Mouse (Mus musculus) heart, embryonic 11.5 days (tissue): ENCODE results near the gene Zfp618. TPM values are rescaled to one million over a fixed set of nuclear protein-coding genes. Genes with fewer than 3 reads are reported as not detected.
A peak's percentile ranks its signal among the peaks of the same experiment; 100 is the strongest.

Source experiments
- ATAC-seq: fragments of 200-750 bp; cut with Nextera tagmentation; replicated peaks from 2 replicates; pipeline ENCODE4 v1.8.0; 2017; ENCODE audit warnings: moderate library complexity; ENCODE audit not compliant: insufficient number of reproducible peaks, low FRiP score, low TSS enrichment
- H3K27ac ChIP-seq: fragments of 300-500 bp; sonication (generic); 2 replicates; pipeline ENCODE4 v1.5.1; 2014; ENCODE audit warnings: mild to moderate bottlenecking, low read depth, low read length
- H3K27me3 ChIP-seq: fragments of 300-500 bp; sonication (generic); 2 replicates; pipeline ENCODE4 v1.6.1; 2014; ENCODE audit warnings: mild to moderate bottlenecking, low read length, mixed read lengths; ENCODE audit not compliant: control insufficient read depth, insufficient read depth
- H3K36me3 ChIP-seq: fragments of 300-500 bp; sonication (generic); 2 replicates; pipeline ENCODE4 v1.6.1; 2014; ENCODE audit warnings: mild to moderate bottlenecking, low read length, moderate library complexity, mixed read lengths; ENCODE audit not compliant: control insufficient read depth, insufficient read depth
- H3K4me1 ChIP-seq: fragments of 300-500 bp; sonication (generic); 2 replicates; pipeline ENCODE4 v1.6.1; 2014; ENCODE audit warnings: low read length; ENCODE audit not compliant: control insufficient read depth, insufficient read depth
- H3K4me2 ChIP-seq: fragments of 300-500 bp; sonication (generic); 2 replicates; pipeline ENCODE4 v1.6.1; 2014; ENCODE audit warnings: mild to moderate bottlenecking, moderate library complexity
- H3K4me3 ChIP-seq: fragments of 300-500 bp; sonication (generic); 2 replicates; pipeline ENCODE4 v1.5.1; 2014; ENCODE audit warnings: low read depth, low read length
- H3K9ac ChIP-seq: fragments of 300-500 bp; sonication (generic); 2 replicates; pipeline ENCODE4 v1.6.1; 2014; ENCODE audit warnings: mild to moderate bottlenecking, low read depth, low read length, moderate library complexity
- H3K9me3 ChIP-seq: fragments of 300-500 bp; sonication (generic); replicated peaks from 2 replicates; pipeline ENCODE4 v1.6.1; 2016; ENCODE audit warnings: low read length; ENCODE audit not compliant: control insufficient read depth
- WGBS: fragments of 180-500 bp; shearing (Covaris S2); extraction: QIAGEN DNeasy Blood & Tissue Kit; methylation state at CpG from one replicate; pipeline ENCODE4 v1.1.7; 2014; ENCODE audit not compliant: insufficient replicate concordance; 5-methylcytosine and 5-hydroxymethylcytosine counted together
- polyA plus RNA-seq: library from polyadenylated mRNA; unstranded; fragments of >200 nt; fragmentation: Nextera tagmentation; extraction: Ambion mirVana; gene quantifications from 2 replicates; pipeline ENCODE4 v1.2.1, GENCODE M21; 2014

Zfp618 gene
- polyA plus RNA-seq, 1 experiment from 2014 or later: 11.6 TPM

GRCm38 (mm10) chr4:63154699-63155098, 189.3 kb downstream of the Zfp618 start, which contains the start of gene Ambp:
Gene Ambp (minus strand): TSS chr4:63154799.
- Histone ChIP-seq H3K4me2 (no peak within 1 kb of the TSS), H3K27ac (no peak within 1 kb of the TSS), H3K4me3 (no peak within 1 kb of the TSS), H3K9me3 (no peaks in the 10 kb centered on the region), H3K9ac (no peak within 1 kb of the TSS), H3K36me3 (no peaks in the 10 kb centered on the region), H3K4me1 (no peaks in the 10 kb centered on the region), H3K27me3 (no peaks in the 10 kb centered on the region)
- WGBS: 59% methylated on average over 5 of the region's 5 CpGs
- ATAC-seq: no peak

DNA sequence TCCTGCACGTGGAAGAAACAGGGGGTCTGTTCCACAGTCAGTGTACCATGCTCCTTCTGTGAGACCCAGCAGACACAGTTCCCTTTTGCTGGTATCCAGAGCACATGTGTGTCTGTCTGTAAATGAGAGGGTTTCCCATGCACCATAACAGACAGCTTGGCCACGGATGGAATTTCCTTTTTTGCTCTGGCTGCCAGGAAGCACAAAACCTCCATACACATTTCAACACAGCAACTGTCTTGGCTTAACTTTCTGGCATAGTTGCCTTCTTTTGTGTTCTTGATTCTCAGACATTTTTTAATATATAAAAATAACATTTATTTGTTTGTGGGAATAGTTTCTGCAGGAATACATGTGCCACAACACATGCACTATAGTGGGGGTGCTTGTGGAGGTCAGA, 190.2 kb downstream of the Zfp618 start:
- H3K4me1 ChIP-seq: no peaks in the 10 kb centered on the region
- 51% methylated on average over 2 of the region's 2 CpGs for WGBS
- no peak for ATAC-seq
- H3K9me3 ChIP-seq: no peaks in the 10 kb centered on the region
- H3K36me3 ChIP-seq: no peaks in the 10 kb centered on the region
- no peak overlapping the region for H3K4me2 ChIP-seq
- no peaks in the 10 kb centered on the region for H3K27me3 ChIP-seq
- no peak overlapping the region for H3K27ac ChIP-seq
- no peak overlapping the region for H3K9ac ChIP-seq
- H3K4me3 ChIP-seq: no peak overlapping the region

DNA sequence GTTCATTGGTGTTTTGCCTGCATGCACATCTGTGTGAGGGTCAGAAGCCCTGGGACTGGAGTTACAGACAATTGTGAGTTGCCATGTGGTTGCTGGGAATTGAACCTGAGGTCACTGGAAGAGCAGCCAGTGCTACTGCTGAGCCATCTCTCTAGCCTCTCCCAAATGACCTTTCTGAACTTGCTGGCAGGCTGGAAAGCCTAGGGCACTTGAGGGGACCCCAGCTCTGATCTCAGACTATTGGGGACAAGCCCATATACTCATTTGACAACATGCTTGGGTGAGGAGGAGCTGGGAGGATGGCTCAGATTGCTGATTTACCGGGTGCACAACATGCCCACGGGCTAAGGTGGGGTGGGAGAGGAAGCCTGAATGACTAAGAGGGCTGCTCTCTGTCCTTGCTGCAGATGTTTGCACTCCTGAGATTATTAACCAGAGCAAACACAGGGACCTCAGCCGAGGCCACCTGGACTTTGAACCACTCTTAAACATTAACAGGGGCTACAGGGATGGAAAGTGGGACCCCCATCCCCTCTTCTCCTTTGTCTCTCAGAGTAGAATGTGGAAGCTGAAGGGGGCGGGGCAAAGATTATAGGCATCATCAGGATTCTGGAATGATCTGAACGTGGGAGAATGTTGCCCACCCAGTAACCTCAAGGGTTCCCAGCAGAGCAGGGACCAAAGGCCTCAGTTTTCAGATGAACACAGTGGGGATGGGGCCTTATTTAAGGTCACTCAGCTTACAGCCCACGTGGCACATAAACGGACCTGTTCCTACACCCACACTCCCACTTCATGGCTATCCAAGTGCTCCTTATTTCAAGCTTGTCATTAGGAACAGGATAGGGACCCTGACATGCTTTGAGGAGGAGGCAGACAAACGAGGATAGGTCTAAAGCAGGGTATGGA, 191.6 kb downstream of the Zfp618 start:
- no peak for ATAC-seq

GRCm38 (mm10) chr4:63158192-63158591, 192.8 kb downstream of the Zfp618 start:
- Histone ChIP-seq H3K4me2 (no peak overlapping the region), H3K4me3 (no peak overlapping the region), H3K9me3 (no peaks in the 10 kb centered on the region), H3K9ac (no peak overlapping the region), H3K36me3 (no peaks in the 10 kb centered on the region), H3K27ac (no peak overlapping the region), H3K27me3 (no peaks in the 10 kb centered on the region), H3K4me1 (no peaks in the 10 kb centered on the region)
- peak; percentile 5; the same call in 1 of the 2 replicates for ATAC-seq
- 84% methylated on average over 7 of the region's 7 CpGs for WGBS

More for the DNA sequence above, 191.6 kb downstream of the Zfp618 start:
- H3K9me3 ChIP-seq: no peaks in the 10 kb centered on the region
- H3K4me1 ChIP-seq: no peaks in the 10 kb centered on the region
- no peaks in the 10 kb centered on the region for H3K36me3 ChIP-seq
- H3K4me2 ChIP-seq: no peak overlapping the region
- no peak overlapping the region for H3K27ac ChIP-seq
- no peak overlapping the region for H3K9ac ChIP-seq
- WGBS: 60% methylated on average over 8 of the region's 8 CpGs
- H3K27me3 ChIP-seq: no peaks in the 10 kb centered on the region
- no peak overlapping the region for H3K4me3 ChIP-seq

GRCm38 (mm10) chr4:63158961-63159592, 193.7 kb downstream of the Zfp618 start:
- H3K27me3 ChIP-seq: no peaks in the 10 kb centered on the region
- no peak overlapping the region for H3K4me2 ChIP-seq
- 20% methylated on average over 5 of the region's 5 CpGs for WGBS
- ATAC-seq: peak; percentile 67; the same call in 1 of the 2 replicates
- no peak overlapping the region; the same call in 1 of the 2 replicates for H3K9ac ChIP-seq
- H3K4me1 ChIP-seq: no peaks in the 10 kb centered on the region
- no peak overlapping the region for H3K4me3 ChIP-seq
- no peaks in the 10 kb centered on the region for H3K9me3 ChIP-seq
- H3K27ac ChIP-seq: no peak overlapping the region
- H3K36me3 ChIP-seq: no peaks in the 10 kb centered on the region

GRCm38 (mm10) chr4:63165636-63166035, 200.3 kb downstream of the Zfp618 start:
- Histone ChIP-seq H3K36me3 (no peaks in the 10 kb centered on the region), H3K4me2 (no peak overlapping the region), H3K9me3 (no peaks in the 10 kb centered on the region), H3K27ac (no peak overlapping the region), H3K4me1 (no peaks in the 10 kb centered on the region), H3K9ac (no peak overlapping the region), H3K27me3 (peaks cover 11% of the 10 kb centered on the region), H3K4me3 (no peak overlapping the region)
- no peak for ATAC-seq
- WGBS: 78% methylated on average over 4 of the region's 4 CpGs

DNA sequence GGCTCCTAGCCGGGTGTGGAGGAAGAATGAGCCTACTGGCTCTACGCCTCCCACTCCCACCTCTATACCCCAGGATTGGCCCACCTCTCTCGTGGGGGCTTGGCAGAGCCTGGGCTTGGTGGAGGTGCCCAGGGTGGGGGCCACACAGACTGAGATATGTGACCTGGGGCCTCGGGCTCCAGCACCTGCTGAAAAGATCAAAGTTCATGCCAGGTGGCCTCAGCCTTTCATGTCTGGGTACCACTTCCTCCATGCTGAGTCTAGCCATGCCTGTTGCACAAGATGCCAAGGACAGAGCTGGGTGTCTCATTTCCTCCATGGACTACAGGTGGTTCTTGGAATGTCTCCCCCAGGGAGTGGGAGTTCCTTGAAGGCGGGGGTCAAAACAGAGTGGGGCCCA, 200.9 kb downstream of the Zfp618 start:
- WGBS: 78% methylated on average over 5 of the region's 5 CpGs
- Histone ChIP-seq H3K27me3 (peaks cover 18% of the 10 kb centered on the region), H3K4me1 (no peaks in the 10 kb centered on the region), H3K4me2 (no peak overlapping the region), H3K9ac (no peak overlapping the region), H3K4me3 (no peak overlapping the region), H3K9me3 (no peaks in the 10 kb centered on the region), H3K36me3 (no peaks in the 10 kb centered on the region), H3K27ac (no peak overlapping the region)
- no peak for ATAC-seq

GRCm38 (mm10) chr4:63170061-63170460, 204.7 kb downstream of the Zfp618 start:
- Histone ChIP-seq H3K4me1 (no peaks in the 10 kb centered on the region), H3K4me2 (no peak overlapping the region), H3K27me3 (peaks cover 29% of the 10 kb centered on the region), H3K9me3 (no peaks in the 10 kb centered on the region), H3K9ac (no peak overlapping the region), H3K36me3 (no peaks in the 10 kb centered on the region), H3K4me3 (no peak overlapping the region), H3K27ac (no peak overlapping the region)
- WGBS: 72% methylated on average over 4 of the region's 4 CpGs
- ATAC-seq: no peak
